Mouse (Mus musculus): Measurements from ENCODE around the gene Tmem106b. TPM values are rescaled to one million over a fixed set of nuclear protein-coding genes. Genes with fewer than 3 reads are reported as not detected.
A peak's percentile ranks its signal among the peaks of the same experiment; 100 is the strongest.

The Tmem106b gene
- 16.8 and 19.3 TPM in 2 replicates for polyA plus RNA-seq (2016; fragmentation: Nextera tagmentation; extraction: Ambion mirVana)

DNA sequence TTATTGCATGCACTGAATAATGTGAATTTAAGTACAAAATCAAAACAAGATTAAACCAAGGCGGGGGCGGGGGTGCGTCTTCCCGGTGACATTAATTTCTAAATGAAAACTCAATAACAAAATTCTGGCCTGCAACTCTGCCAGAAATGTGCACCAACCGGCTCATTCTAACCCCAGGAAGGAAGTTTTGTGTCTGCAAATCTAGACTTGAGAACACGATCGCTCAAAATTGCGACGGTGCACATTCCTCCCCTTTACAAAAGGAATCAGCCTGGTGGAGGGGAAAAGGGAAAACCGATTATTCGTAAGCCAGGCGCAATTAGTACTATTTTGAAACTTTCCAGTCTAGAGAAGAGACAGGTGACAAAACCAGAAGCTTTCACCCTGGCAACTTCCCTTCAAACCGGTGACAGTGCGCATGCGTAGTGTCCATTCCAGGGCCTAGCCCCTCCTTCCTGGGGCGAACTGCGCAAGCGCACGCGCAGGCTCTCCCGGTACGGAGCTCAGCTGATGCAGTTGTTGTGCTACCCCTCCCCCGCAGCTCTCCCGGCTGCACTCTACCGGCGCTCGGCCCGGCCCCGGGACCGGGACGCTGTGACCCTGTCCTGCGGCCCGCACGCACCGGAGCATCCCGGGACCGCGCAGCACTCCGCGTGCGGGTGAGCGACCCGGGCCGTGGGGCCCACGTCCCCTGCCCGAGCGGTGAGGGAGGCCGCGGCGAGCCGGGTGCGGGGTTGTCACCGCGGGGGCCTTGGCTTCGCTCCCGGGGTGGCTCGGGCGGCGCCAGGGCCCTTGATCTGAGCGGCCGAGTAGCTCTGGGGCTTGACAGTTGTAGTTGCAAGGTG is at the start of gene Tmem106b:
TSS of gene Tmem106b (plus strand) at position 458 of the 845 bp plus-strand sequence.
- no peaks in the 10 kb centered on the region for H3K9me3 ChIP-seq
- peaks cover 10% of the 10 kb centered on the region for H3K4me1 ChIP-seq
- DNase-seq (ENCODE audit: extremely low spot score, low spot score): peak; percentile 93
- peaks cover 25% of the 10 kb centered on the region for H3K36me3 ChIP-seq (replicated peaks)
- peak within 1 kb of the TSS; percentile 96 for H3K27ac ChIP-seq
- H3K27me3 ChIP-seq (ENCODE audit: poor library complexity, severe bottlenecking): no peaks in the 10 kb centered on the region
- WGBS: 4% methylated on average over 61 of the region's 61 CpGs
- H3K4me3 ChIP-seq: peak within 1 kb of the TSS; percentile 93

DNA sequence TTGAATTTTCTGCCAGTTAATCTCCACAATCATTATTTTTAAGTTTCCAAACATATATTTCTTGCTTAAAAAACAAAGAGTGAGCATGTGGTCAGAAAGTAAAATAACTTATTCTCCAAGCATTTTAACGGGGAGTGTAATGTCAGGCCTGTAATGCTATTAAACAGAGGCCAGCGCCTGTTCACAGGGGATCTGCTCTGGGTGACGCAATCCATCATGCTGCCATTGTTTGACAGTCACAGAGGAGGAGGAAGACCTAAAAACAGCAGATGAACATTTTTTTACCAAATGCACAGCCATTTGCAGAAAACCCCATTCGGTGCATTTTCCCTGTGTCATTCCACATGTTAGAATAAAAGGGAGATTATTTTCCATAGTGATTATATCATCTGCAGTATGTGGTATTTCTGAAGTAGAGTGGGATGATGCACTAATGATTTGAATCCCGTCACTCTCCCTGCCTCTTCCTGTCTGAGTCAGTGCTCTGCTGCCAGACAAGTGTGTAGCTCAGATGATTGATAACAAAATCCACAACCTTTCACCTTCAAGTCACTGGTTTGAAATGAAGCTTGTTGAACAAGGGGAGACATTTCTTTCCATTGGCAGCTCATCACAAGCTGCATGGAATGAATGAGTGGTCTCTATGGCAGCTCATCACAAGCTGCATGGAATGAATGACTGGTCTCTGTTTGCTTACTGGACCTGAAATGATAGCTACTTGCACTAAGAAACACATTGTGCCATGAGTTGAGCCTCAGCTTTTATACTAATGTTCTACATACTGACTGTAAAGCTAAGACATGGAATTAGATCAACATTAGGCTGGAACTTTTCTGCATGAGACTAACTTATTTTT is 48.1 kb upstream of the Tmem106b start:
- DNase-seq (ENCODE audit: extremely low spot score, low spot score): no peak
- no peaks in the 10 kb centered on the region for H3K36me3 ChIP-seq (replicated peaks)
- H3K9me3 ChIP-seq: no peaks in the 10 kb centered on the region
- H3K27me3 ChIP-seq (ENCODE audit: poor library complexity, severe bottlenecking): no peaks in the 10 kb centered on the region
- 0 out of 2 replicates have a peak, but pooled peaks cover 4% of the 10 kb centered on the region for H3K4me1 ChIP-seq
- no peak overlapping the region for H3K27ac ChIP-seq
- WGBS: 70% methylated on average over 5 of the region's 5 CpGs
- no peak overlapping the region for H3K4me3 ChIP-seq

DNA sequence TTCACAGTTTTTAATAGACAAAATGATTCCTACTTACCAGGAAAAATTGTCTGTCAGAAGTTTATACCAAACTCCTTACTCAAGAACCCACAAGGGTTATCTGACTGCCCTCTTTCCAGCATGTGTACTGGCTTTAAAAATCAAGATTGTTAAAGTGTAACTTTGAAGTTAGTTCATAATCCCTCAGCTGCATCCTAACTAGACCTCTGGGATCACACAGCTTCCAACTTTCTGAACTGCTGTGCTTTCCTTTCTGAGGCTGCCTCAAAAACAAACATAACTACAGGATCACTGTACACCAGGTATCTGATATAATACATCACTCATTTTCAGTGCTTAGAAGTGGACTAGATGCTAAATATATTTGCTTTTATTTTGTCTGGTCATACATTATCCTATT is 39.0 kb upstream of the Tmem106b start:
- Histone ChIP-seq H3K27me3 (ENCODE audit: poor library complexity, severe bottlenecking) (no peaks in the 10 kb centered on the region), H3K4me1 (no peaks in the 10 kb centered on the region), H3K4me3 (no peak overlapping the region), H3K36me3 (replicated peaks) (no peaks in the 10 kb centered on the region), H3K9me3 (no peaks in the 10 kb centered on the region), H3K27ac (no peak overlapping the region)
- no peak for DNase-seq (ENCODE audit: extremely low spot score, low spot score)

DNA sequence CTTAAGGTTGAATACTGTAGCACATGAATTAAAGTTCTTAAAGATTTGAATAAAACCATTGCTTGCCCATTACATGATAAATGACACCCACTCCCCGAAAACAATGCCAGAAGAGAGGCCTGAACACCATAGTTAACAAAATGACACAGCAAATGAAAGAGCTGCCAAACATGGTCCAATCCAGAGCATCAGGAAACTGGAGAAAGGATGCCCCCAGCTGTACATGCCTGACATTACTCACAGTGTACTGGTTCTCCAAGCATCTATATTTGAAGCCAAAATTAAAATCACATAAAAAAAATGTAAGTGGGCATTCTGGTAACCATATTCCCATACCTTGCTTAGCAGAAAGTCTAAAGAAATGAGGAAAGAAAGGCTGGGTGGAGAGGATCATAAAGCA is 38.6 kb upstream of the Tmem106b start:
- Histone ChIP-seq H3K36me3 (replicated peaks) (no peaks in the 10 kb centered on the region), H3K4me1 (no peaks in the 10 kb centered on the region), H3K27me3 (ENCODE audit: poor library complexity, severe bottlenecking) (no peaks in the 10 kb centered on the region), H3K9me3 (no peaks in the 10 kb centered on the region), H3K4me3 (no peak overlapping the region), H3K27ac (no peak overlapping the region)
- WGBS: 77% methylated on average over 1 of the region's 1 CpGs
- DNase-seq (ENCODE audit: extremely low spot score, low spot score): no peak

DNA sequence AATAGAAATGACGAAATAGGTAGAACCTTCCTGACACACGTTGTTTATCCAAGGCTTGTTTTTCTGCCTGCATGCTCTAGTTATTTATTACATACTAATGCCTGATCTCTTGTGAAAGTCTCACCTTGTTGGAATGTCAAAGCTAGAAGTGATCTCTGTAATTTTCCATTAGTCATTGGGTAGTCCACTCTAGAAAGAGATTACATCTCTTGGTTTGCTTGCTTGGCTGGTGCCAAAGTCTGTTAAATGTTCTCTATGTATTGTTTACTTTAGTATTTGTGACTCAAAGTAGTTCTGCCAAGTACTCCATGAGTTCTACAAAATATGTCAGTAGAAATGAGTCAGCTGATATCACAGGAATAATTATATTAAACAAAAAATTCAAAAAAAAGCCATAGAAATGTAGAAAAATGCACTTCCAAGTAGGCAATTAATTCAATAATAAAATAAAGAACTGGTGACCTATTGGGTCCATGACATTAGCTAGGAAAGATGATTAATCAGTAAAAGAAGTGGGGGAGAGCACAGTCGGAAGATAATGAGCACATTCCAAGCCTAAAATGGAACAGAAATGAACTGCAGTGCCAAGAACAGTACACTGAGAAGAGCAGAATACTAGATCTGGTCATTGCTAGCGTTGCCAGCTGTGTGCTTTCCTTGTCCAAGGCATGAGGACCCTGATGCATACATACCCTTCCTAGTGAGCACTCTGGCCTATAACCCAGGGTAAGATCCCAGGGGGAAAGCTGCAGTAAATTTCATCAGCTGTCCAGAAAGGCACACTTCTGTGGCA is 17.0 kb upstream of the Tmem106b start:
- H3K4me3 ChIP-seq: no peak overlapping the region
- no peaks in the 10 kb centered on the region for H3K9me3 ChIP-seq
- H3K27me3 ChIP-seq (ENCODE audit: poor library complexity, severe bottlenecking): no peaks in the 10 kb centered on the region
- no peaks in the 10 kb centered on the region for H3K36me3 ChIP-seq (replicated peaks)
- no peak for DNase-seq (ENCODE audit: extremely low spot score, low spot score)
- H3K4me1 ChIP-seq: no peaks in the 10 kb centered on the region
- H3K27ac ChIP-seq: no peak overlapping the region
- 89% methylated on average over 4 of the region's 4 CpGs for WGBS

DNA sequence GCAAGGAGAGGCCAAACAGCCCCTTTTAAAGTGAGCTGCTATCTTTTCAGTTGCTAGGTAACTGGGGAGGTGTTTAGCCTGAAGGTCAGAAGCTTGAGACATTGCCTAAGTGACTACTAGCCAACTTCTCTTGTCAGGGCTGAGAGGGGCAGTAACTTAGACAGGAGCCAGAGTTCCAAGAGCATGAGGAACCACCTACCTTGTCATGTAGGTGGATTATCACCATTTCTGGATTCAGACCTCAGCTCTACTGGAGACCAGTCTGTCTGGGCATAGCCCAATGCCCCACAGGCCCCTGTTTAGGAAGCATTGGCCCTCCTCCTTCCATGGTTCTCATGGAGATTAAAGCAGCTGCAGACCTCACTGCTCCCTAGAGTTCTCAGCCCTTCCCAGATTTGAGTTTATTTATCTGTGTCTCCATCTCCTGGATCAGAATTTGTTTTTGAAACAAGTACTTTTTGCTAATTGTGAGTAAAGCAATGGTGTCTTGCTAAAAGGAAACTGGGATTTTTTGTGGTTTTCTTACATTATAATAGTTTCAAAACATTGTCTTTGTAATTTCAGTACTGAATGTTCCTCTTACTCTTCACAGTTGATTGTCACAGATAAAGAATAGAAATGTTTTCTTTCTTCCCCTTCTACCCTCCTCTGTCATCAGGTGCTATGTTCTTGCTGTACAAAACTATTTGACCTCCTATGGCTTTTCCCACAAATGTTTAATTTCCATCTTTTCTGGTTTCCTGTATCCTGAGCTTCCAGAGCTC is 8.1 kb upstream of the Tmem106b start:
- Histone ChIP-seq H3K9me3 (no peaks in the 10 kb centered on the region), H3K36me3 (replicated peaks) (no peaks in the 10 kb centered on the region), H3K4me3 (no peak overlapping the region), H3K27ac (no peak overlapping the region), H3K4me1 (peaks cover 4% of the 10 kb centered on the region; the same call in 1 of the 2 replicates), H3K27me3 (ENCODE audit: poor library complexity, severe bottlenecking) (no peaks in the 10 kb centered on the region)
- no peak for DNase-seq (ENCODE audit: extremely low spot score, low spot score)

DNA sequence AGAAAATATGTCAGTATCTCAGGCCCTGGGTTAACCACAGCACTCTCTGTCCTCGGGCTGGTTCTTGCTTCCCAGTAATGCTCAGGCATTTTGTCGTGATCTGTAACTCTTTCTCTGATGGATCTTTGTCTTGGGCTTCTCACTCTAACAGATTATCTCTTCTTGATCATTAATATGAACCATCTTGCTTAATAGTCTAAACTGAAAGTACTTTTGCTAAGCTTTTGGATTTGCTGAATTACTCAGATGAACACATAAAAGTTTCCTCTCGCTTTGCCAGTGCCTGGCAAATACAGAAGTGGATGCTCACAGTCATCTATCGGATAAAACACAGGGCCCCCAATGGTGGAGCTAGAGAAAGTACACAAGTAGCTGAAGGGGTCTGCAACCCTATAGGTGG is 7.5 kb upstream of the Tmem106b start:
- H3K4me3 ChIP-seq: no peak overlapping the region
- 89% methylated on average over 4 of the region's 4 CpGs for WGBS
- no peaks in the 10 kb centered on the region for H3K36me3 ChIP-seq (replicated peaks)
- H3K9me3 ChIP-seq: no peaks in the 10 kb centered on the region
- no peak for DNase-seq (ENCODE audit: extremely low spot score, low spot score)
- peaks cover 4% of the 10 kb centered on the region; the same call in 1 of the 2 replicates for H3K4me1 ChIP-seq
- H3K27ac ChIP-seq: no peak overlapping the region
- no peaks in the 10 kb centered on the region for H3K27me3 ChIP-seq (ENCODE audit: poor library complexity, severe bottlenecking)

DNA sequence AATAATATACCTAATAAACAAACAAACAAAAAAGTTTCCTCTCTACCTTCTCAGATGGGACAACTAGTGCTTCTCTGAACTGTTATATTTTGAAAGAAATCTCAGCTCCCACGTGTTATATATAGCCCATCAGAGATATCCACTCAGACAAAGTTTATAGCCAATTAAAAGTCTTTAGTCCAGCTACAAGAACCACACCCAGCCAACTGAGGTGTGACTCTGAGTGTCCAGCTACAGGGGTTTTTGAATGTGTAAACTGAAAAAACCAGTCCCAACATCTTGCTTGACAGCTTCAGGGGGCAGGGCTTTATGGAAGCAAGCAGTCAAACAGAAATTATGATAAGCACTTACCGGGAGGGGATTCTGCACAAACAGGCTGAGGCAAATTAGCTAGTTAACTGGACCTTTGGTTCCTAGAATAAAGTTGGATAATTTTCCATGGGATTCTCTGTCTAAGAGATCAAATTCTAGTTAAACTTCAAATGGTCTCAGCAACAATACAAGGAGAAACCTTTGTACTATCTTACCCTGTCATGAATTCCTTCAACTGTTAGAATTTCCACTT is 6.8 kb upstream of the Tmem106b start:
- Histone ChIP-seq H3K27ac (no peak overlapping the region), H3K36me3 (replicated peaks) (no peaks in the 10 kb centered on the region), H3K4me3 (no peak overlapping the region), H3K27me3 (ENCODE audit: poor library complexity, severe bottlenecking) (no peaks in the 10 kb centered on the region), H3K4me1 (peaks cover 4% of the 10 kb centered on the region; the same call in 1 of the 2 replicates), H3K9me3 (no peaks in the 10 kb centered on the region)
- no peak for DNase-seq (ENCODE audit: extremely low spot score, low spot score)
- WGBS: 86% methylated on average over 2 of the region's 2 CpGs

DNA sequence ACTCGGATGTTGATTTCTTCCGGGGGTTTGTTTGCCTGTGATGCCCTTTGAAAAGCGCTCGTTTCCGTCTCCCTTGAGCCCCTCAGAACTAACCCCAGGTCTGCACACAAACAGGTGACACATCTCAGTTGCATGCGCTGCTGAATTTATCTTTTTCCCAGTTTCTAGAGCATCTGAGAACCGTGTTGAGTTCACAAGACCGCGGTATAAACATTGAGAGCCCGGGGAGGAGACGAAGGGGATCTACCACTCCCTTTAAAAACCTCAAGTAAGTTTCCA is 527 bp downstream of the Tmem106b start:
- peak overlapping the region; percentile 93 for H3K4me3 ChIP-seq
- no peaks in the 10 kb centered on the region for H3K27me3 ChIP-seq (ENCODE audit: poor library complexity, severe bottlenecking)
- 2% methylated on average over 11 of the region's 11 CpGs for WGBS
- peaks cover 10% of the 10 kb centered on the region for H3K4me1 ChIP-seq
- H3K9me3 ChIP-seq: no peaks in the 10 kb centered on the region
- H3K36me3 ChIP-seq (replicated peaks): peaks cover 29% of the 10 kb centered on the region
- peak overlapping the region; percentile 96 for H3K27ac ChIP-seq
- no peak for DNase-seq (ENCODE audit: extremely low spot score, low spot score)

DNA sequence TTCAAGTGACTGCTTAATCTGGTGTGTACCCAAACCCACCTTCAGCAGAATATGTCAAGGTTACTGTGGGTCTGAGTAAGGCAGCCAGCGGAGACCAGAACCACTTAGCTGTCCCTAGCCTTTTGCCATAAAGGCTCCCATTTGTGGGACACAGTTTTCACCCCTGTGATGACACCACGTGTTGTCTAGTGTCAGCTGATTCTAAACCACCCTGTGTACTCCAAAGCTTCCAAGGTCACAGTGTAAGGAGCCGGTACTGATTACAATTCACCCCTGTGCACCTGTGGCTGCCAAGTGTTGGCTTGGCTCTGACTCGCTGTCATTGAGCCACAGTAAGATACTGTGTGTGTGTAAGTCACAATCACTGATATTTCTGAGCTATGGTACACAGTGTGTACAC is 926 bp downstream of the Tmem106b start:
- WGBS: 57% methylated on average over 4 of the region's 4 CpGs
- Histone ChIP-seq H3K4me3 (peak overlapping the region; percentile 93), H3K27ac (peak overlapping the region; percentile 96; the same call in 1 of the 2 replicates), H3K36me3 (replicated peaks) (peaks cover 33% of the 10 kb centered on the region), H3K9me3 (no peaks in the 10 kb centered on the region), H3K27me3 (ENCODE audit: poor library complexity, severe bottlenecking) (no peaks in the 10 kb centered on the region), H3K4me1 (peaks cover 10% of the 10 kb centered on the region)
- DNase-seq (ENCODE audit: extremely low spot score, low spot score): no peak

DNA sequence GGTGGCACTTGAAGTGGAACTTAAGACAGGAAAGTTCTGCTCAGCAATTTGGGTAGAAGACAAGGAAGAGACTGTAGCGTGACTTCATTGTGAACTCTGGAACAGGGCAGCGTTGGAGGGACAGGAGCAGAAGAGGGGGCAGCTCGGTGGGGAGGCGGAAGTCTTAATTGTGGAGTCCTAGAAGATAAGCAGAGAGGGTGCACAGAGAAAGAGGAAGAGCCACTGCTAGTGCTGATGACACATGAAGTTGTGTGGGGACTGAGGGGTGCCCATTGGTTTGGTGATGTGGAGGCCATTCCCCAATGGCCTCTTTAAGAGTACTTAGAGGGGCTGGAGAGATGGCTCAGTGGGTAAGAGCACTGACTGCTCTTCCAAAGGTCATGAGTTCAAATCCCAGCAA is 3.5 kb downstream of the Tmem106b start:
- Histone ChIP-seq H3K4me1 (peaks cover 10% of the 10 kb centered on the region), H3K36me3 (replicated peaks) (peaks cover 43% of the 10 kb centered on the region), H3K9me3 (no peaks in the 10 kb centered on the region), H3K27me3 (ENCODE audit: poor library complexity, severe bottlenecking) (no peaks in the 10 kb centered on the region), H3K4me3 (no peak overlapping the region), H3K27ac (no peak overlapping the region)
- 92% methylated on average over 4 of the region's 4 CpGs for WGBS
- DNase-seq (ENCODE audit: extremely low spot score, low spot score): no peak

DNA sequence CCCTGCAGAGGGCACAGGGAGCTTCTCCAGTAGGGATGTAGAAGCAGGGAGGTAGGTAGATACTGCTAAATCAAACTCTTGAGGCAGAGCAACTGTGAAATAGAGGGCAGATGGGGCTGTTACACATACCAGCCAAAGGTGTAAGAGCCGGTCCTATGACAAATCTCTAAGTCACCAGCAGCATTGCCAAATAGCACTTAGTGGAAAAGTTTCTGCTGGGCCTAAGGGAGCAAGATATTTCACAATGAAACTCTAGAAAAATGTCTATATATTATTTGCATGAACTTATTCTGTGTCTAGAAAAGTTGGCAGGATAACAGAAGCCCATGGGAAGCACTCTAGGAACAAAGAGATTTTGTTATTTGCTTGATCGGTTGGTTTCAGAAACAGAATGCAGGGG is 4.3 kb downstream of the Tmem106b start:
- Histone ChIP-seq H3K4me1 (peaks cover 10% of the 10 kb centered on the region), H3K9me3 (no peaks in the 10 kb centered on the region), H3K27me3 (ENCODE audit: poor library complexity, severe bottlenecking) (no peaks in the 10 kb centered on the region), H3K4me3 (no peak overlapping the region), H3K36me3 (replicated peaks) (peaks cover 52% of the 10 kb centered on the region), H3K27ac (no peak overlapping the region)
- no peak for DNase-seq (ENCODE audit: extremely low spot score, low spot score)
- 87% methylated on average over 2 of the region's 2 CpGs for WGBS

Data from forebrain, embryonic 10.5 days (tissue).